Mouse (Mus musculus): Measurements from ENCODE around the gene Kcnk13. TPM values are rescaled to one million over a fixed set of nuclear protein-coding genes. Genes with fewer than 3 reads are reported as not detected.

Kcnk13 gene
- polyA plus RNA-seq, 1 experiment from 2014 or later: 3.6 TPM

GRCm38 (mm10) chr12:99929160-99929559, 35.1 kb upstream of the Kcnk13 start:
- 81% methylated on average over 1 of the region's 1 CpGs for WGBS
- no peak overlapping the region for H3K27ac ChIP-seq (ENCODE audit: low read depth)
- no peaks in the 10 kb centered on the region for H3K27me3 ChIP-seq (ENCODE audit: insufficient read depth, low read length)
- peaks cover 28% of the 10 kb centered on the region for H3K36me3 ChIP-seq (ENCODE audit: insufficient read depth)
- H3K4me1 ChIP-seq (ENCODE audit: insufficient read depth): no peaks in the 10 kb centered on the region
- DNase-seq (no peak), ATAC-seq (ENCODE audit: insufficient read depth) (no peak)
- H3K4me3 ChIP-seq (ENCODE audit: low read depth, low read length): no peak overlapping the region
- H3K9ac ChIP-seq: no peak overlapping the region
- H3K4me2 ChIP-seq: no peak overlapping the region
- no peaks in the 10 kb centered on the region for H3K9me3 ChIP-seq (ENCODE audit: low read depth, low read length)
- TF ChIP-seq CTCF (IDR thresholded peaks at IDR 0.05; ENCODE audit: low read depth): no peak

GRCm38 (mm10) chr12:99932245-99932644, 32.1 kb upstream of the Kcnk13 start:
- no peak overlapping the region for H3K27ac ChIP-seq (ENCODE audit: low read depth)
- no peak overlapping the region for H3K4me3 ChIP-seq (ENCODE audit: low read depth, low read length)
- DNase-seq (no peak), ATAC-seq (ENCODE audit: insufficient read depth) (no peak)
- no peak for TF ChIP-seq CTCF (IDR thresholded peaks at IDR 0.05; ENCODE audit: low read depth)
- H3K4me1 ChIP-seq (ENCODE audit: insufficient read depth): 0 out of 2 replicates have a peak, but pooled peaks cover 4% of the 10 kb centered on the region
- no peaks in the 10 kb centered on the region for H3K27me3 ChIP-seq (ENCODE audit: insufficient read depth, low read length)
- no peaks in the 10 kb centered on the region for H3K9me3 ChIP-seq (ENCODE audit: low read depth, low read length)
- 88% methylated on average over 4 of the region's 4 CpGs for WGBS
- no peak overlapping the region for H3K4me2 ChIP-seq
- peaks cover 30% of the 10 kb centered on the region for H3K36me3 ChIP-seq (ENCODE audit: insufficient read depth)
- no peak overlapping the region for H3K9ac ChIP-seq

GRCm38 (mm10) chr12:99933630-99934029, 30.7 kb upstream of the Kcnk13 start:
- 50% methylated on average over 3 of the region's 3 CpGs for WGBS
- H3K4me1 ChIP-seq (ENCODE audit: insufficient read depth): 0 out of 2 replicates have a peak, but pooled peaks cover 4% of the 10 kb centered on the region
- peaks cover 27% of the 10 kb centered on the region for H3K36me3 ChIP-seq (ENCODE audit: insufficient read depth)
- peak; percentile 54; the same call in 1 of the 2 replicates for ATAC-seq (ENCODE audit: insufficient read depth)
- TF ChIP-seq CTCF (IDR thresholded peaks at IDR 0.05; ENCODE audit: low read depth): no peak
- H3K9ac ChIP-seq: no peak overlapping the region
- no peak overlapping the region for H3K4me2 ChIP-seq
- H3K27ac ChIP-seq (ENCODE audit: low read depth): no peak overlapping the region
- H3K27me3 ChIP-seq (ENCODE audit: insufficient read depth, low read length): no peaks in the 10 kb centered on the region
- no peaks in the 10 kb centered on the region for H3K9me3 ChIP-seq (ENCODE audit: low read depth, low read length)
- no peak overlapping the region for H3K4me3 ChIP-seq (ENCODE audit: low read depth, low read length)
- DNase-seq: peak; percentile 83

- ATAC-seq (ENCODE audit: insufficient read depth): no peak
- no peaks in the 10 kb centered on the region for H3K9me3 ChIP-seq (ENCODE audit: low read depth, low read length)
- H3K27ac ChIP-seq (ENCODE audit: low read depth): no peak overlapping the region
- no peak overlapping the region for H3K4me3 ChIP-seq (ENCODE audit: low read depth, low read length)
- H3K4me1 ChIP-seq (ENCODE audit: insufficient read depth): 0 out of 2 replicates have a peak, but pooled peaks cover 11% of the 10 kb centered on the region
- no peak overlapping the region for H3K9ac ChIP-seq
- peaks cover 23% of the 10 kb centered on the region; the same call in 1 of the 2 replicates for H3K36me3 ChIP-seq (ENCODE audit: insufficient read depth)
- no peak overlapping the region for H3K4me2 ChIP-seq
- no peak for TF ChIP-seq CTCF (IDR thresholded peaks at IDR 0.05; ENCODE audit: low read depth)
- DNase-seq: no peak
- H3K27me3 ChIP-seq (ENCODE audit: insufficient read depth, low read length): no peaks in the 10 kb centered on the region
- 80% methylated on average over 8 of the region's 8 CpGs for WGBS
Observed at GRCm38 (mm10) chr12:99935403-99935802, 28.9 kb upstream of the Kcnk13 start.

GRCm38 (mm10) chr12:99938476-99938875, 25.8 kb upstream of the Kcnk13 start:
- no peak overlapping the region for H3K4me2 ChIP-seq
- ATAC-seq (ENCODE audit: insufficient read depth) (peak; percentile 92), DNase-seq (peak; percentile 95)
- no peak overlapping the region for H3K9ac ChIP-seq
- H3K9me3 ChIP-seq (ENCODE audit: low read depth, low read length): no peaks in the 10 kb centered on the region
- H3K36me3 ChIP-seq (ENCODE audit: insufficient read depth): peaks cover 15% of the 10 kb centered on the region; the same call in 1 of the 2 replicates
- no peak overlapping the region for H3K4me3 ChIP-seq (ENCODE audit: low read depth, low read length)
- WGBS: 37% methylated on average over 4 of the region's 4 CpGs
- 0 out of 2 replicates have a peak, but pooled peaks cover 11% of the 10 kb centered on the region for H3K4me1 ChIP-seq (ENCODE audit: insufficient read depth)
- no peaks in the 10 kb centered on the region for H3K27me3 ChIP-seq (ENCODE audit: insufficient read depth, low read length)
- peak overlapping the region; percentile 65; the same call in 1 of the 2 replicates for H3K27ac ChIP-seq (ENCODE audit: low read depth)
- TF ChIP-seq CTCF (IDR thresholded peaks at IDR 0.05; ENCODE audit: low read depth): no peak

GRCm38 (mm10) chr12:99939179-99939578, 25.1 kb upstream of the Kcnk13 start:
- no peak overlapping the region for H3K9ac ChIP-seq
- no peaks in the 10 kb centered on the region for H3K9me3 ChIP-seq (ENCODE audit: low read depth, low read length)
- H3K27me3 ChIP-seq (ENCODE audit: insufficient read depth, low read length): no peaks in the 10 kb centered on the region
- WGBS: 62% methylated on average over 6 of the region's 6 CpGs
- H3K4me3 ChIP-seq (ENCODE audit: low read depth, low read length): no peak overlapping the region
- DNase-seq (peak; percentile 89), ATAC-seq (ENCODE audit: insufficient read depth) (peak; percentile 77)
- TF ChIP-seq CTCF (IDR thresholded peaks at IDR 0.05; ENCODE audit: low read depth): no peak
- H3K4me1 ChIP-seq (ENCODE audit: insufficient read depth): 0 out of 2 replicates have a peak, but pooled peaks cover 11% of the 10 kb centered on the region
- H3K4me2 ChIP-seq: no peak overlapping the region
- H3K36me3 ChIP-seq (ENCODE audit: insufficient read depth): peaks cover 20% of the 10 kb centered on the region; the same call in 1 of the 2 replicates
- H3K27ac ChIP-seq (ENCODE audit: low read depth): peak overlapping the region; percentile 65; the same call in 1 of the 2 replicates

- no peak for ATAC-seq (ENCODE audit: insufficient read depth)
- no peak for TF ChIP-seq CTCF (IDR thresholded peaks at IDR 0.05; ENCODE audit: low read depth)
- Histone ChIP-seq H3K9ac (no peak overlapping the region), H3K4me3 (ENCODE audit: low read depth, low read length) (no peak overlapping the region), H3K27me3 (ENCODE audit: insufficient read depth, low read length) (no peaks in the 10 kb centered on the region), H3K27ac (ENCODE audit: low read depth) (no peak overlapping the region), H3K4me2 (no peak overlapping the region), H3K9me3 (ENCODE audit: low read depth, low read length) (no peaks in the 10 kb centered on the region), H3K4me1 (ENCODE audit: insufficient read depth) (0 out of 2 replicates have a peak, but pooled peaks cover 11% of the 10 kb centered on the region), H3K36me3 (ENCODE audit: insufficient read depth) (peaks cover 11% of the 10 kb centered on the region; the same call in 1 of the 2 replicates)
- no peak for DNase-seq
- WGBS: 88% methylated on average over 7 of the region's 7 CpGs
Observed at GRCm38 (mm10) chr12:99940704-99941103, 23.6 kb upstream of the Kcnk13 start.

All from lung, embryonic 14.5 days (tissue).